Mouse (Mus musculus) E14TG2a.4 (cell line): ENCODE measurements around the gene Radil.

Source experiments
- CTCF ChIP-seq: conservative IDR thresholded peaks from 2 replicates; pipeline ENCODE4 v1.5.1; 2014; ENCODE audit warnings: low read length
- POU5F1 ChIP-seq: IDR thresholded peaks from 2 replicates; pipeline ENCODE4 v1.6.1; 2014; ENCODE audit warnings: low read length, borderline replicate concordance

- no peak for TF ChIP-seq POU5F1
- TF ChIP-seq CTCF: no peak
Observed at GRCm38 (mm10) chr5:142545014-142545795, 5.7 kb downstream of the Radil start.
